Mouse (Mus musculus) monocyte, adult 5-6 weeks (primary cell): Measurements from ENCODE around the gene Cpne2. TPM values are rescaled to one million over a fixed set of nuclear protein-coding genes. Genes with fewer than 3 reads are reported as not detected.

Experiments used
- total RNA-seq: library from RNA; stranded (forward); fragments of 200-1000, 200-491, 200-594 nt; gene quantifications from 3 replicates; pipeline ENCODE4 v1.2.3, GENCODE M21; 2017

Gene Cpne2
- total RNA-seq, 1 experiment from 2014 or later, result 6.9 TPM

Other genes starting within 250 kb of the Cpne2 start
- 0.49 to 1.2 TPM in 2 of 3 replicates, not detected in the other for gene Slc12a3, start 203.8 kb upstream of the Cpne2 start, total RNA-seq
- 155 to 165 TPM (median 163 TPM) in 3 replicates for gene Herpud1, start 146.6 kb upstream of the Cpne2 start, total RNA-seq
- gene Nlrc5, start 98.6 kb upstream of the Cpne2 start, total RNA-seq, result 77.4 to 130 TPM (median 92.6 TPM) in 3 replicates
- gene Rspry1, start 68.9 kb downstream of the Cpne2 start, total RNA-seq, result 28.6 to 43.8 TPM (median 33.3 TPM) in 3 replicates
- gene Fam192a, start 69.0 kb downstream of the Cpne2 start, total RNA-seq, result 77.7 to 137 TPM (median 127 TPM) in 3 replicates
- 40.4 to 122 TPM (median 48.4 TPM) in 3 replicates for gene Arl2bp, start 133.6 kb downstream of the Cpne2 start, total RNA-seq
- not detected in 3 replicates for gene Pllp, start 163.3 kb downstream of the Cpne2 start, total RNA-seq
- 0.11 to 0.87 TPM (median 0.57 TPM) in 3 replicates for gene Ccl22, start 212.6 kb downstream of the Cpne2 start, total RNA-seq
- not detected in 3 replicates for gene Cx3cl1, start 239.0 kb downstream of the Cpne2 start, total RNA-seq